Mouse (Mus musculus) G1E (cell line): ENCODE measurements around the gene 4930402F06Rik.

ENCODE experiments used
- CTCF ChIP-seq: IDR thresholded peaks from 2 replicates; pipeline ENCODE4 v1.5.1; 2012; ENCODE audit warnings: low read depth, low read length, inconsistent platforms, mixed read lengths
- GATA1 ChIP-seq: IDR thresholded peaks from 2 replicates; pipeline ENCODE4 v1.6.1; 2012; ENCODE audit warnings: borderline replicate concordance, low read length, inconsistent platforms, mixed read lengths
- GATA2 ChIP-seq: IDR thresholded peaks from 2 replicates; pipeline ENCODE4 v1.6.1; 2012; ENCODE audit warnings: low read depth, low read length, inconsistent platforms, borderline replicate concordance
- TAL1 ChIP-seq: conservative IDR thresholded peaks from 2 replicates; pipeline ENCODE4 v1.6.1; 2012; ENCODE audit warnings: low read depth, low read length, inconsistent platforms, mixed read lengths

DNA sequence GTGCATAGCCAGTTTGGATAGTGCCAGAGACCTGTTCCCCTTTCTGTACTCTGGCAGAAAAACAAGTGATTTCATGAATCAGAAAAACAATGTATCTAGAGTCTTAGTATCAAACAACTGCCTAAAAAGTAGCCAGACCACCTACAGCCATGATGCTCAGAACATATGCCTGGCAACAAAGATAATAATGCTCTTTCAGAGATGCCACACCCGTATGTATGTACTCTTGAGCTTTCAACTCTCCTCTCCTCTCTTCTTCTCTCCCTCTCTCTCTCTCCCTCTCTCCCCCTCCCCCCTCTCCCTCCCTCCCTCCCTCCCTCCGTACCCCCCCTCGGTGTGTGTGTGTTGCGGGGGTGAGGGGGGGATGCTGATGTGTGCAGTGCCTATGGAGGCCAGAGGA is 22.3 kb upstream of the 4930402F06Rik start:
- TF ChIP-seq CTCF (no peak), GATA1 (no peak), TAL1 (no peak), GATA2 (no peak)
